Mouse (Mus musculus): ENCODE results near the gene Hypk.

Hypk gene

GRCm38 (mm10) chr2:121505942-121506882 is 53.1 kb downstream of the Hypk start, which contains the start of the genes Mfap1a and Wdr76:
Gene Mfap1a, minus strand, starts transcription at chr2:121506665.
Gene Wdr76, plus strand, starts transcription at chr2:121506723.
- DNase-seq (ENCODE audit: low read depth, low spot score), result peak; percentile 89

DNA sequence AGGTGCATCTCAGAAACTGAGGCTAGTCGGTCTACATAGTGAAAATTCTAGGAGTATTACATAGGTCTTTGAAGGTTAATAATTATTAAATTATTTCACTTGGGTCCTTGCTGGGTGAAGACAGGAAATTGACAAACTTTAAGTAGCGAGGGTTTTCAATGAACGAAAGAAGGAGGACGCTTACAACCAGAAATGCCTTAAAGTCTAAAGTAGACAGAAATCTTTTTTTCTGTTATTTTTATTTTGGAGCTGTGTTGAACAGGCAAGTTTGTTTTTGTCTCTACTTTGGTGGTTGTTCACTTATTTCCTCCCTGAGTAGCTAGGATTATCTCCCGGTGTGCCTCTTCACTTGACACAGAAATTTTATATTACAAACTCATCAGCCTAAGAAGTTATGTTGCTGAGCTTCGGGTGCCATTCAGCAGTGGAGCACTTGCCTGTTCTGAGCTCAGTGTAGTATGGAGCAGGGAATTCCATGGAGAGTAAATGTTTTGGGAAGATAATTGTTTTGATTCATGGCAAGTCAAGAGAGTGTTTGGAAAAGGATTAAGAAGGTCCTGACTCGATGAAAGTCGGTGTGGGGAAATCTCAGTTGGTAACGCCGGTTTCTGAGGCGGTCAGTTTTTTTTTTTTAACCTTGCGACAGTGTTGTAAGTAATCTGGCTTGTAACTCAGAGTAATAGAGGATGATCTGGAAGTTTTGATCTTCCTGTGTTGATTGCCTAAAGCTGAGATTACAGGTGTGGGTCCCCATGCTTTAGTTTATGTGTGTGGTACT is 54.3 kb downstream of the Hypk start:
- DNase-seq (ENCODE audit: low read depth, low spot score), result no peak

- DNase-seq (ENCODE audit: low read depth, low spot score), result no peak
These were observed 54.9 kb downstream of the Hypk start for GRCm38 (mm10) chr2:121507951-121508330.
